ENCODE assay signal across 13 mouse cellular contexts in the genomic region with DNA sequence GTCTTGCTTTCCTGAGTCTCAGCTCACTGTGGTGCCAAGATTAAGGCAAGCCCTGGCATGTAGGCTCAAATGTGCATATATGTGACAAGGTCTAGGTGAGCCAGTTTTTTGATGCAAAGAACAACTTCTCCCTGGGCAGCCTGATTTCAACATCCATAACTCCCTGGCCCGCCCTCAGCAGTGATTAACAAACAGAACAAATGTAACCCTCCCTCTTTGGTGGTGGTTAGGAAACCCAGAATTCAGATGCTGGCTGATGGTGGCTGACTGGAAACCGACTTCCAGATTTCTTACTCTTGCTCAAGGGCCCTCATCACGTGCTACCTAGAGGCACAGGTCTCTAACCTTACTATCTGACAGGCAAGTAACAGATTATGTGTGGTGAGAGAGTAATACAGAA. TPM values are rescaled to one million over a fixed set of nuclear protein-coding genes. Genes with fewer than 3 reads are reported as not detected.
DNase-seq lines count a peak whose midpoint lies in the region; ATAC-seq and TF ChIP-seq lines count a peak whose summit lies in the region.
"Not testable (repeated sequence)": the region's sequence is repeated elsewhere in the genome, so short reads cannot be mapped to it uniquely, and the experiment has no call there.
"Had no signal": no experiment of that assay in that cellular context is flagged by ENCODE, and none has a peak within 500 bp of the region (broad histone marks: within the 10 kb centered on the region; RNA-seq: fewer than 3 reads in every experiment).

A gene (plus strand): TSS at position 234 of the 400 bp plus-strand sequence.

- H3K27ac ChIP-seq in bone marrow macrophage, adult 2 months (ENCODE audit: insufficient read depth, low read depth, low read length), result peak within 1 kb of the TSS; percentile 22
- not testable (repeated sequence) for H3K27ac ChIP-seq in intestine, embryonic 16.5 days (ENCODE audit: low read length)

- peak; percentile 81 for DNase-seq in NIH3T3 (ENCODE audit: low read depth)
- DNase-seq in lung, adult 18-20 months, result peak; percentile 52 to 67
- DNase-seq in lung, postnatal 36 days, result peak; percentile 56
- DNase-seq in monocyte, adult 2 months (ENCODE audit: low read depth in 1 of 2, low spot score in 2 of 2), result peak; percentile 51 to 60
- DNase-seq in urinary bladder, adult 2 months (ENCODE audit: low spot score), result not testable (repeated sequence)

- H3K4me2 ChIP-seq in intestine, embryonic 16.5 days (ENCODE audit: low read depth, low read length), result not testable (repeated sequence)

- not testable (repeated sequence) for H3K36me3 ChIP-seq in erythroblast, embryonic 14.5 days (ENCODE audit: control insufficient read depth); intestine, embryonic 16.5 days (ENCODE audit: control insufficient read depth, insufficient read depth, low read length)

- not testable (repeated sequence) for H3K4me3 ChIP-seq in bone marrow macrophage, adult 2 months (ENCODE audit: insufficient read depth, low read length); intestine, embryonic 16.5 days (ENCODE audit: low read length)
- H3K4me3 ChIP-seq in erythroblast, embryonic 14.5 days (replicated peaks), result peak within 1 kb of the TSS; percentile 6

- TF ChIP-seq POLR2A in bone marrow macrophage, adult 2 months (IDR thresholded peaks at IDR 0.05; ENCODE audit: borderline replicate concordance, low read depth, low read length), result not testable (repeated sequence)

- TF ChIP-seq CTCF in bone marrow macrophage, adult 2 months (IDR thresholded peaks at IDR 0.05; ENCODE audit: low read depth, low read length), result not testable (repeated sequence)

- not testable (repeated sequence) for H3K27me3 ChIP-seq in erythroblast, embryonic 14.5 days (ENCODE audit: control insufficient read depth); intestine, embryonic 16.5 days (replicated peaks; ENCODE audit: control insufficient read depth, insufficient read depth, low read length)

- ATAC-seq in intestine, embryonic 16.5 days, result peak; percentile 11; the same call in 1 of the 2 replicates

- peaks cover 58% of the 10 kb centered on the region for H3K4me1 ChIP-seq in bone marrow macrophage, adult 2 months (ENCODE audit: control insufficient read depth, insufficient read depth, low read length)
- not testable (repeated sequence) for H3K4me1 ChIP-seq in erythroblast, embryonic 14.5 days (ENCODE audit: control insufficient read depth)
- H3K4me1 ChIP-seq in intestine, embryonic 16.5 days (ENCODE audit: control insufficient read depth, insufficient read depth, low read length), result peaks cover 16% of the 10 kb centered on the region

- not testable (repeated sequence) for H3K9me3 ChIP-seq in erythroblast, embryonic 14.5 days (ENCODE audit: control insufficient read depth, low read length); intestine, embryonic 16.5 days (ENCODE audit: control insufficient read depth, low read length)

- H3K9ac ChIP-seq in intestine, embryonic 16.5 days (ENCODE audit: low read depth, low read length), result not testable (repeated sequence)

- 83% methylated on average over 2 of the region's 3 CpGs for WGBS in intestine, embryonic 16.5 days

RNA-seq across cellular contexts. Expression of the gene that starts here (rescaled TPM):
- polyA plus RNA-seq in bone marrow macrophage, adult 2 months (2012; ENCODE audit: insufficient read depth, insufficient read length, missing spikeins), result 23.8 and 25.2 TPM in 2 replicates
- polyA plus RNA-seq in erythroblast, embryonic 14.5 days (2012), result not detected in 2 replicates
- 0.36 and 0.49 TPM in 2 replicates for polyA plus RNA-seq in intestine, embryonic 16.5 days (2015; fragmentation: Nextera tagmentation; extraction: Ambion mirVana)
- 30.4 and 31.7 TPM in 2 replicates for polyA plus RNA-seq in urinary bladder, adult 2 months (2012; rRNA removed)
- polyA plus RNA-seq: heart, embryonic 10.5 days; intestine, embryonic 14.5 days; midbrain, embryonic 10.5 days; neural tube, embryonic 15.5 days; thymus, postnatal 0 days had no signal

Comparison
In these comparisons a context has a peak if more than half of its experiments do, and no peak if none do; other contexts are left out.
1. RNA of the gene that starts here (polyA plus RNA-seq): 30.4 to 31.7 TPM in urinary bladder, adult 2 months and 23.8 to 25.2 TPM in bone marrow macrophage, adult 2 months; 0.36 to 0.49 TPM in intestine, embryonic 16.5 days and not detected in erythroblast, embryonic 14.5 days; every median in the first group is over 10 times any median in the second.
2. Peak in ATAC-seq in intestine, embryonic 16.5 days; RNA of the gene not detected or under 1 TPM.